Mouse (Mus musculus): ENCODE measurements around the gene Nrros. TPM values are rescaled to one million over a fixed set of nuclear protein-coding genes. Genes with fewer than 3 reads are reported as not detected.
A peak's percentile ranks its signal among the peaks of the same experiment; 100 is the strongest.

Gene Nrros
- 4.1 and 4.8 TPM in 2 replicates for polyA plus RNA-seq (2012; rRNA removed)

DNA sequence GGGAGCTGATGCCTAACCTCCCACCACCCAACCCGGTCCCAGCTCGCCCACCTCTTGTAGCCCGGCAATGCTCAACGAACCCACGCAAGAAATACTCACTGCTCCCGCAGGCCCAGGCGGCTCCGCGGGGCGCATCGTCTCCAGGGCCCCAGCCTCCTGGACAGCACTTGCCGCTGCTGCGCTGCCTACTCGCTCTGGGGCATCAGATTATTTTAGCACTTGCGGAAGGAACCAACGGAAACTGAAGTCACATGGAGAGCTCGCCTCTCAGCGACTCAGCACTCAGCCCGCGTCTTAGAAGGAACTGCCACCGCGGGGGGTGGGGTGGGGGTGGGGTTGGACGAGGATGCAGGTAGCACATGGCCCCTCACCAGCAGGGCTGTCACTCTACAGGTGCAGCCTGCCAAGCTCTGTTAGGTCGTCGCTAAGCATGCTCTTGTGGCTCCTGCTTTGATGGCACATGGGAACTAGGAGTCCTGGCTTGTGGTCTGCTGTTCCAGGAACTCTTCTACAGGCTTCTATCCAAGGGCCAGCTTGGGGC lies at the start of gene Nrros:
TSS of gene Nrros (minus strand) at position 314 of the 541 bp plus-strand sequence.
- WGBS: 3% methylated on average over 25 of the region's 25 CpGs
- H3K27ac ChIP-seq (ENCODE audit: insufficient read depth, low read length): peak within 1 kb of the TSS; percentile 85
- no peak for TF ChIP-seq CTCF (IDR thresholded peaks at IDR 0.05; ENCODE audit: borderline replicate concordance, insufficient read depth, low read depth, low read length)
- peak; percentile 20; the same call in 1 of the 2 replicates for TF ChIP-seq POLR2A (IDR thresholded peaks at IDR 0.05; ENCODE audit: borderline replicate concordance, insufficient read depth, low read length)
- peak within 1 kb of the TSS; percentile 48 for H3K4me3 ChIP-seq (replicated peaks; ENCODE audit: insufficient read depth, low read depth, low read length)
- H3K27me3 ChIP-seq (ENCODE audit: control insufficient read depth, insufficient read depth, low read length): no peaks in the 10 kb centered on the region
- peak; percentile 62 to 75 for DNase-seq
- H3K4me1 ChIP-seq (ENCODE audit: control insufficient read depth, insufficient read depth, low read length): peaks cover 29% of the 10 kb centered on the region

DNA sequence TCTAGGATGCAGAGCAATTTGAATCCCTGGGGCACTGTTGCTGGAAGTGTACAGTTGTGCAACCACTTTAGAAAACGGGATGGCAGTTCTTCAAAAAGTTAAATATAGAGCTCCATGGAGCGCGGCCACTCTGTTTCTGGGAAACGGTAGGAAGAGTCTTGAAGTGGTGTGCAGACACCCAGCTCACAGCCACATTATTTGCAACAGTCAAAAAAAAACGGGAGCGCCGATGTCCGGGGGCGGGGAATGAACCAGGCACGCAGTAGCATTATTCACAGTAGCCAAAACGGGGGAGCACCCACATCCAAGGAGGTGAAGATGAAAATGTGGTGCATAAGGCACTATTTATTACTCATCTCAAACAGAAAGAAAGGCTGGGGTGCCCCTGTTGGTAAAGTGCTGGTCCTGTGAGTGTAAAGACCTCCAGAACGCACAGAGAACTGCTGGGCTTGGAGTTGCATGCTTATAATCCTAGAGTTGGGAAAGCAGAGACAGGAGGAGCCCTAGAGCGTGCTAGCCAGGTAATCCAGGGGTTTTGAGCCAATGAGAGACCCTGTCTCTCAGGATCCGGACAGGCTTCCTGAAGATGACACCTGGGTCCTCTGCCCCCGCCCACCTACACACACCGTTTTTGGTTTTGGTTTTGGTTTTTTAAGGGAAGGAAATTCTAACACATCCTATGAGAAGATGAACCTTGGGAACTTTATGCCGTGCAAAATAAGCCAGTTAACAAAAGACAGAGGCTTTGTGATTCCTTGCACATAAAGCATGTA lies 49.6 kb upstream of the Nrros start:
- Histone ChIP-seq H3K4me1 (ENCODE audit: control insufficient read depth, insufficient read depth, low read length) (no peaks in the 10 kb centered on the region), H3K27ac (ENCODE audit: insufficient read depth, low read length) (no peak overlapping the region), H3K4me3 (replicated peaks; ENCODE audit: insufficient read depth, low read depth, low read length) (no peak overlapping the region), H3K27me3 (ENCODE audit: control insufficient read depth, insufficient read depth, low read length) (no peaks in the 10 kb centered on the region)
- DNase-seq: no peak
- TF ChIP-seq CTCF (IDR thresholded peaks at IDR 0.05; ENCODE audit: borderline replicate concordance, insufficient read depth, low read depth, low read length) (no peak), POLR2A (IDR thresholded peaks at IDR 0.05; ENCODE audit: borderline replicate concordance, insufficient read depth, low read length) (no peak)
- 73% methylated on average over 17 of the region's 17 CpGs for WGBS

DNA sequence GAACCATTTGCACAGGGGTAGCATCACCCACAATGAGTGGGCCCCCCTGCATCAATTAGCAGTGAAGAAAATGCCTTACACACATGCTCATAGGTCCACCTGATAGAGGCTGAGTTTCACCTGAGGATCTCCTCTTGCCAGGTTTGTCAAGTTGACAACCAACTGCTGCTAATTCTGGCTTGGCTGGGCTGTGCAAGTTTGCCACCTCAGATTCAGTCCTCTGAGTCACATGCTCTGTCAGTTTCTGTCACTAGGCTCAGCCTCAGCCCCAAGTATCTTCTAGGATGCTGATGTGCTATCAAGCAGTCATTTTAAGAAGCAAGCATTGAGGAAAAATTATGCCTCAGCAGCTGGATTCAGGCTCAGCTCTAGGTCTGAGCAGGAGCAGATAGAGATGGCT lies 48.8 kb upstream of the Nrros start:
- Histone ChIP-seq H3K27me3 (ENCODE audit: control insufficient read depth, insufficient read depth, low read length) (no peaks in the 10 kb centered on the region), H3K4me3 (replicated peaks; ENCODE audit: insufficient read depth, low read depth, low read length) (no peak overlapping the region), H3K27ac (ENCODE audit: insufficient read depth, low read length) (no peak overlapping the region), H3K4me1 (ENCODE audit: control insufficient read depth, insufficient read depth, low read length) (no peaks in the 10 kb centered on the region)
- DNase-seq: no peak
- TF ChIP-seq POLR2A (IDR thresholded peaks at IDR 0.05; ENCODE audit: borderline replicate concordance, insufficient read depth, low read length) (no peak), CTCF (IDR thresholded peaks at IDR 0.05; ENCODE audit: borderline replicate concordance, insufficient read depth, low read depth, low read length) (no peak)

DNA sequence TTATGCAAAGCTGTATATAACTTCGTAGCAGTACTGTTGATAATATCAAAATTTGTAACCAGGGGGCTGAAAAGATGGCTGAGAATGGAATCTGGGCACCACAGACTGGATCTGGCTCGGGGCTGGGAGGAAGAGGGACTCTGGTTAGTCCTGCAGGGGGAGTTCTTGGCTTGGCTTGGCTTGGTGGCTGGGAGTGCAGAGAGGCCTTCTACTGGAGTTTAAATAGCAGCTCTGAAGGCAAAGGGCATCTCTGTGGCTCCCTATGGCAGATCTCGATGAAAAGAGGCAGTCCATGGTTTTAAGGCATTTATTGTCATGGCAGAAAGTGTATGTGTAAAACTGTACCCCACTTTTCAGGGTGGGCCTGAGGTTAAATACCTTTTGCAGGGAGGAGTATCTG lies 39.5 kb upstream of the Nrros start:
- DNase-seq: no peak
- H3K27me3 ChIP-seq (ENCODE audit: control insufficient read depth, insufficient read depth, low read length): no peaks in the 10 kb centered on the region
- no peak for TF ChIP-seq POLR2A (IDR thresholded peaks at IDR 0.05; ENCODE audit: borderline replicate concordance, insufficient read depth, low read length)
- TF ChIP-seq CTCF (IDR thresholded peaks at IDR 0.05; ENCODE audit: borderline replicate concordance, insufficient read depth, low read depth, low read length): no peak
- no peaks in the 10 kb centered on the region for H3K4me1 ChIP-seq (ENCODE audit: control insufficient read depth, insufficient read depth, low read length)
- WGBS: 64% methylated on average over 3 of the region's 3 CpGs
- no peak overlapping the region for H3K27ac ChIP-seq (ENCODE audit: insufficient read depth, low read length)
- H3K4me3 ChIP-seq (replicated peaks; ENCODE audit: insufficient read depth, low read depth, low read length): no peak overlapping the region

DNA sequence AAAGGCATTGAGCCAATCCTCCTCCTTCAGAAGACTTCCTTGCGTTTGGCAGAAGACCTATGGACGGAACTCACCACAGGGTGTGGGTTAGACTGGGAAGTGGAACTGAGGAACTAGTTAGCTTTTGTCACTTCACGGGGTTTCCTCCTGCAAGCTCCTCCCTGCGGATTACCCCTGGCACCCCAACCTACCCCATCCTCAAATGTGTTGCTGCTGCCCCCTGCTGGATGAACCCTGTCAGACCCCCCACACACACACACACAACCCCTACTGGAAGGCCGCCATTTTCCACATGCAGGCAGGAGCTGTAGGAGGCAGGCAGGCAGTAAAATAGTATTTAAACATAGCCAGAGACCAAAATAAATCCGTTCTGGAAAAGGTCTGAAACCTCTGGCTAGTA lies 37.3 kb upstream of the Nrros start:
- WGBS: 69% methylated on average over 6 of the region's 6 CpGs
- Histone ChIP-seq H3K27me3 (ENCODE audit: control insufficient read depth, insufficient read depth, low read length) (no peaks in the 10 kb centered on the region), H3K4me3 (replicated peaks; ENCODE audit: insufficient read depth, low read depth, low read length) (no peak overlapping the region), H3K4me1 (ENCODE audit: control insufficient read depth, insufficient read depth, low read length) (no peaks in the 10 kb centered on the region), H3K27ac (ENCODE audit: insufficient read depth, low read length) (no peak overlapping the region)
- no peak for TF ChIP-seq POLR2A (IDR thresholded peaks at IDR 0.05; ENCODE audit: borderline replicate concordance, insufficient read depth, low read length)
- TF ChIP-seq CTCF (IDR thresholded peaks at IDR 0.05; ENCODE audit: borderline replicate concordance, insufficient read depth, low read depth, low read length): peak; percentile 31; the same call in 1 of the 2 replicates
- DNase-seq: peak; percentile 31 to 39

DNA sequence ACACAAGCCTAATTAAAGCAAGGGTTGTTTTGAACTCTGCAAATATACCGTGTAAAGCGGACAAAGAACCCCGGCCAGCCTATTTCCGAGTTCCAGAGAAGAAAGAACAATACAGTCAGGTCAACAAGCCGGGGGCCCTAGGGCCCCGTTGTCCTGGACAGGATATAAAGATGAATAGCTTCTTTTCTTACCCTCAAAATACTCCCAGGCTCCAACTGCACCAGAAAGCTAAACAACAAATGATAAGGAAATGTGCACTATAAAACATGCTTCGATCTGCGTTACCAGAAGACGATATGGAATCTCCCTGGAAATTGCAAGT lies 35.6 kb upstream of the Nrros start:
- DNase-seq: no peak
- Histone ChIP-seq H3K4me1 (ENCODE audit: control insufficient read depth, insufficient read depth, low read length) (no peaks in the 10 kb centered on the region), H3K27ac (ENCODE audit: insufficient read depth, low read length) (no peak overlapping the region; the same call in 1 of the 2 replicates), H3K4me3 (replicated peaks; ENCODE audit: insufficient read depth, low read depth, low read length) (no peak overlapping the region), H3K27me3 (ENCODE audit: control insufficient read depth, insufficient read depth, low read length) (no peaks in the 10 kb centered on the region)
- TF ChIP-seq CTCF (IDR thresholded peaks at IDR 0.05; ENCODE audit: borderline replicate concordance, insufficient read depth, low read depth, low read length) (no peak), POLR2A (IDR thresholded peaks at IDR 0.05; ENCODE audit: borderline replicate concordance, insufficient read depth, low read length) (no peak)
- 37% methylated on average over 9 of the region's 9 CpGs for WGBS

DNA sequence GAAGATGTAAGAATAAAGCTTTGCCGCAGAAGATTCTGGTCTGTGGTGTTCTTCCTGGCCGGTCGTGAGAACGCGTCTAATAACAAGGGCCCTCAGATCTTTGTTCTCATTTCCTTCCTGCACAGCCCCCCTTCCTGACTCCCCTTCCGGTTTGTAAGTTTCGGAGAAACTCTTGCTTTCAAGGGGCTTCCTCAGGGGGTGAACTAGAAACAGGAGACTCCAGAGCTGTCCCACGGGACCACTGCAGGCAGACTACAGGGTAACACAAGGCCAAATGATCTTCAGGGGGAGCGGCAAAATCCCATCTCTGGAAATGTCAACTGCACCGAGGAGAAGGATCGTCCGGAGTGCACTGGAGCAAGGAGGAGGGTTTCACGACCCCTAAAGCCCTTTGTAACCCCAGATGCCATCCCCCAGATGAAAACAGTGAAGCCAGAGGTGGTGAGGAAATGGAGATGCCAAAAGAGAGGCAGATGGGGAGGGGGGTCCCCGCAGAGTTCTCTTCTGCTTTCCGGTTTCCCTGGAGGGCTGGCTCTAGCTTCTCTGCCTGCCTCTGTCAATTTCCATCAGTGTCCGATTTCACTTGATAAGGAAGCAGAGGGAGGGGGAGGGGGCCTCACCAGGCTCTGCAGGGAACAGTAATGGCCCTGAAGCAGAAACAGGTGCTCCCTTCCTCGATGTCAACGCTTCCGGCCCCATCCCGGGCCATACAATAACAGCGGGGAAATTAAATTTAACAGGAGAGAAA lies 35.0 kb upstream of the Nrros start:
- 30% methylated on average over 21 of the region's 21 CpGs for WGBS
- TF ChIP-seq POLR2A (IDR thresholded peaks at IDR 0.05; ENCODE audit: borderline replicate concordance, insufficient read depth, low read length) (no peak), CTCF (IDR thresholded peaks at IDR 0.05; ENCODE audit: borderline replicate concordance, insufficient read depth, low read depth, low read length) (no peak)
- H3K4me1 ChIP-seq (ENCODE audit: control insufficient read depth, insufficient read depth, low read length): no peaks in the 10 kb centered on the region
- peak overlapping the region; percentile 46 for H3K4me3 ChIP-seq (replicated peaks; ENCODE audit: insufficient read depth, low read depth, low read length)
- no peaks in the 10 kb centered on the region for H3K27me3 ChIP-seq (ENCODE audit: control insufficient read depth, insufficient read depth, low read length)
- H3K27ac ChIP-seq (ENCODE audit: insufficient read depth, low read length): peak overlapping the region; percentile 59; the same call in 1 of the 2 replicates
- no peak for DNase-seq
